10 mouse cellular contexts compared by ENCODE assay signal in the genomic region with DNA sequence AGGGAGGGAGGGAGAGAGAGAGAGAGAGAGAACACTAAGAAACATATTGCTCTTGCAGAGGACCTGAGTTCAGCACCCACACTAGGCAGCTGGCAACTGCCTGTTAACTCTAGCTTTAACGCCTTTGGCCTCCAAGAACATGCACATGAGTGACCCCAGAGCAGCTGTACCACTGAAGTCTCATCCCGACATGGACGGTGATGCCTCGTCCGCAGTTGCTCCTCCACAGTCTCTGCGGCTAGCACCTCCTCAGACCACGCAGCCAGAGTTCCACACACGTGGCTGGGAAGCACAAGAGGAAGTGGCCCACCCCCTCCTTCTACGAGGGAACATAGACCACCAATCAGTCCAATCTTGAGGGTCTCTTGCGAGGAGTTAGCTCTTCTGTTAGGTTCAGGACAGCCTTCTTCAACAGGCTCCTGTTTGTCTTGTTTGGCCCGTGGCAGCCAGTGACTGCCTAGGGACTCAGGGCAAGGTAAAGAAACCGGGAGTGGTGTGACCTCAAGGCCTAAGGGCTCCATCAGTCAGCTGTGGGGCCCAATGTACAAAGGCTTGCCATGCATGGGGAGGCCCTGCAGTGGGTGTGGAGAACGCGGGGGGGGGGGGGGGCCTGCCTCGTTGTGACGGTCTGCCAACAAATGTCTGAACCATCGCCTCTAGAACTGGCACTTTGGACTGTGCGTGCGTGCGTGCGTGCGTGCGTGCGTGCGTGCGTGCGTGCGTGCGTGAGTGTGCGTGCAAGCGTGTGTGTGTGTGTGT.
"Had no signal": no experiment of that assay in that cellular context is flagged by ENCODE, and none has a peak within 500 bp of the region (broad histone marks: within the 10 kb centered on the region; RNA-seq: fewer than 3 reads in every experiment).

No protein-coding gene starts in this region.

- H3K9ac ChIP-seq: limb, embryonic 13.5 days; liver, embryonic 14.5 days; midbrain, embryonic 13.5 days; neural tube, embryonic 13.5 days had no signal

- DNase-seq: kidney, adult 2 months; layer of hippocampus, adult 9-11 months; layer of hippocampus, postnatal 36 days; lung, adult 18-20 months; right cerebral cortex, postnatal 14 days; thymus, postnatal 4 days had no signal

- H3K36me3 ChIP-seq: limb, embryonic 13.5 days; midbrain, embryonic 13.5 days; neural tube, embryonic 13.5 days had no signal

- H3K9me3 ChIP-seq: limb, embryonic 13.5 days; midbrain, embryonic 13.5 days; neural tube, embryonic 13.5 days had no signal

- H3K27ac ChIP-seq: limb, embryonic 13.5 days; liver, embryonic 14.5 days; neural tube, embryonic 13.5 days had no signal

- H3K27me3 ChIP-seq: limb, embryonic 13.5 days; midbrain, embryonic 13.5 days; neural tube, embryonic 13.5 days had no signal

- H3K4me2 ChIP-seq: limb, embryonic 13.5 days; midbrain, embryonic 13.5 days; neural tube, embryonic 13.5 days had no signal

- H3K4me3 ChIP-seq: limb, embryonic 13.5 days; midbrain, embryonic 13.5 days; neural tube, embryonic 13.5 days had no signal

- ATAC-seq: midbrain, embryonic 13.5 days had no signal
